Mouse (Mus musculus) lung, adult 2 months (tissue): ENCODE measurements at regions not wholly inside any gene's neighbourhood (a gene's known extent, or its start where the extent isn't known, plus 50 kb on each side); places are given as distances from the start of the nearest gene placed in this dataset.

Experiments used
- CTCF ChIP-seq: fragments of 200-500 bp; IDR thresholded peaks from 2 replicates; pipeline ENCODE4 v1.5.1; 2011; ENCODE audit warnings: mild to moderate bottlenecking, low read length, control low read depth; ENCODE audit not compliant: insufficient read depth
- POLR2A ChIP-seq: fragments of 200-500 bp; IDR thresholded peaks from 2 replicates; pipeline ENCODE4 v1.6.1; 2011; ENCODE audit warnings: low read depth, mild to moderate bottlenecking, control low read depth, low read length, borderline replicate concordance; ENCODE audit errors: extremely low read depth

DNA sequence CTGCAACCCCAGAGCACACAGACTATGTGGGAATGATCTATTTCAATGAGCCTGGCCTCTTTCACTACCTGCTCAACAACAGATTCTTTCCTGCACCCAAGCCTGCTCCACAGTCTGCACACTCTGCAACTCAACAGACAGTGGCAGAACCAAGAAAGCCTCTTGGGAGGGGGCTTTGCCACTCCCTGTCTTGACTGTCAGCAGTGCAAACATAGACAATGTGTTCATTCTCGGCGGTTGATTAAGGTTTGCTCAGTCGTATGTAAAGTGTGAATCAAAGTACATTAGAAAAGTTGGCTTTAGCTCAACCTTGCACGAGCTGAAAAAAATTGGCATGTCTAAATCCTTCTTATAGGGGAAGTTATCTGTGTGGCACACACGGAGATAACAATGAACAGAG is 66.0 kb downstream of the Aipl1 start:
- TF ChIP-seq CTCF = no peak
- no peak for TF ChIP-seq POLR2A
